Mouse (Mus musculus) CD4-positive helper T cell, adult 2 months (primary cell): ENCODE measurements around the gene 5530400C23Rik.
"Not testable (repeated sequence)": the region's sequence is repeated elsewhere in the genome, so short reads cannot be mapped to it uniquely, and the experiment has no call there.

Experiments
- DNase-seq: peaks from one replicate; pipeline ENCODE4 v3.0.0-alpha.2; 2012; ENCODE audit warnings: low read depth, missing footprints, low spot score

5530400C23Rik gene

DNA sequence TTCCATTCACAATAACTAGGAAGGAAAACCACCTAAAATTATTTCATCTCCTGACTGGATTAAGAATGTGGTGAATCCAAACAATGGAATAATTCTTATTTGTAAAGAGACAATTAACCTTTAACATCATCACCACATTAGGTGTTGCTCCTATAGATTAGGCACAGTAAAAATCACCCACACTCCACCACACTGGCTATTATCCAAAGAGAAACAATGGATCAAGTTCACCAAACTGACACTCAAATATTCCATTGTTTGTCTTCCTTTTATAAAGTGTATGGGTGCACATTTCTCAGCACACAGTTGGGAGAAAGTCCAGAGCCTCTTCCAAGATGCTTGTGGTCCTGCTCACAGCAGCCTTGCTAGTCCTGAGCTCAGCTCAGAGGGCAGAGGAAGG lies at the start of gene 5530400C23Rik:
TSS of gene 5530400C23Rik (plus strand) at position 301 of the 400 bp plus-strand sequence.
- not testable (repeated sequence) for DNase-seq

DNA sequence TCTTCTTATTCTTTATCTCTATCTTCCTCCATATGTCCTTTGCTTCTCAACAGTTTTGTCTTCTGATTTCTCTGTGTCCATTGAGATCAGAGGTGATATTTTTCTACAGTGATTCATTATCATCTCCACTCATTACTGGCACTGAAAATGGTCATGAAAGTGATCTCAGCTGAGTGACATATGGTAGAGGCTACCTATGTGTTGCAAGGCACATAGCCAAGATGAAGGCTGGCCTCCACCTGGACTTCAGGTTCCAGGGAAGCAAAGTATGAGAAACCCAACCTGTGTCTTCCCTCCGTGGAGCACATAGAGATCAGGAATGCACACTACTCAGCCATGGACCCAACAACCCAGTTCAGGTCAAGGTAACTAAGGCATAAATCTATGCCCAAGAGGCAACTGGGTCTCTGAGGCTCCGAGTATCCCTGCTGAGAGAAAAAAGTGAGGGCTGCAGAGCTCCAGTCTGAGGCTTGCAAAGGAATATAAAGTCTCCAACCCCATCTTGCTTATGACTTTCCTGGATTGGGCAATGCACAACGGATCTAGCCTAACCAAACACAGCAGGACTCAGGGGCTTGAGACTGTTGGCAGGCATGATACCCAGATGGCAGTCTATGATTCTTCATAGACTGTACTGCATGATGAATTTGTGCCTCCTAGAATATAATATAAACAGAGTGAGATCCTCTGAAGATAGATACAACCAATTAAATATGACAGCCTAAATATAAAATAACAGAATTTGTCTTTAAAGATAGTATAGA lies 14.1 kb downstream of the 5530400C23Rik start:
- DNase-seq = no peak

DNA sequence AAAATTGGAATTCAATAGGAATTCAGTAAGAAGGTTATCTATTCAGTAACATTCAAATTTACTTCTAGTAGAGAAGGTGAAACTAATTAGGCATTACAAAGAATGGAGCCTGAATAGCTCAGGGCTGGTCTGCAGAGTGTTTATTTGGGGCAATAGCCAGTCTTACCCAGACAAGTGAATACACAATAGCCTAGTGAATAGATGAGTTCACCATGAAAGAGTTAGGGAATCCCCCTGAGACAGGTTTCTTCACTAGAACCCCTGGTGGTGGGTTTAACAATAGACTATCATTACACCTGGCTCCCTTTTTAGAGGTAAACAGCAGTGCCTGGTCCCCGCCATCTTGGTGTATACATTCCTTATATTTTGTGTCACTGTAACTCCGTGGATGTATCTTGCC lies 21.9 kb downstream of the 5530400C23Rik start:
- DNase-seq = not testable (repeated sequence)

DNA sequence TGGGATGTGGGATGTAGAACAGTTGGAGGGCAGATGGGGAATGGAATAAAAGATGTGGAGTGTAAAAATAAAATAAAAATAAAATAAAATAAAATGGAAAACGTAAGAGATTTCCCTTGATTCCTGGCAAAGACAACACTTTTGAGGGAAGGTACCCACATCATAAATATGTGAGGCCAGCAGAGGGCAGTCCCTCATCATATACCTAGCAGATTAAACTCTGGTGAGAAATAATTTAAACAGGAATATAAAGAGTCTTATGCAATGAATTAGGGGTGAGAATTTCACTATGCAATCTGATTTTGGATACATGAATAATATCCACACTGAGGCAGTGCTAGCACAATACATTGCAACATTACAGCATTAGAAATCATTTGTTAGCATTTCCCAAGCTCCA lies 46.5 kb downstream of the 5530400C23Rik start:
- no peak for DNase-seq

DNA sequence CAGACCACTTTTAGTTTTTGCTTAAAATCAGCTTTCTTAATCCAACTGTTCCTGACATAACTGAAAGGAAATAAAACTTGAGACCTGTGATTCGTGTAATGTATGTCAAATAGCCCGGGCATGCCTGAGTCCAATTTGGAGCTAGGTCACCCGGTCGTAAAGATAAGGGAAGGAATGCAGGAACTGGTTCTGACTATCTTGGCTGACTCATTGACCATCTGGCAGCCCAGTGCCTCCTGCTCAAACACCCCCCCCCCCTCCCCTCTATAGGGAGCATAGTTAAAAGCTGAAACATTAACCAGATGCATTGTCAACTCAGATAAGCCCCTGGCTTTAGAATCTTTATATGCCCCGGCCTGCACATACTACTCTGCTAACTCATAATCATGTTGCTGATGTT lies 49.7 kb downstream of the 5530400C23Rik start:
- not testable (repeated sequence) for DNase-seq
